Comparison of ENCODE assay signal across 8 mouse cellular contexts in genomic region chr6:147475727-147476613, GRCm38 (mm10). TPM values are rescaled to one million over a fixed set of nuclear protein-coding genes. Genes with fewer than 3 reads are reported as not detected.
DNase-seq lines count a peak whose midpoint lies in the region; ATAC-seq and TF ChIP-seq lines count a peak whose summit lies in the region.

Gene Ccdc91 (plus strand): TSS chr6:147475828.

- H3K9me3 ChIP-seq in hindbrain, postnatal 0 days (ENCODE audit: low read length), result no peaks in the 10 kb centered on the region

- H3K4me2 ChIP-seq in hindbrain, postnatal 0 days (ENCODE audit: low read depth, low read length), result peak within 1 kb of the TSS; percentile 78

- H3K27me3 ChIP-seq in hindbrain, postnatal 0 days (ENCODE audit: insufficient read depth, low read length), result no peaks in the 10 kb centered on the region

- under 1% methylated on average over 78 of the region's 78 CpGs for WGBS in hindbrain, postnatal 0 days

- peak within 1 kb of the TSS; percentile 99 for H3K27ac ChIP-seq in gastrocnemius, adult 2 months
- H3K27ac ChIP-seq in hindbrain, postnatal 0 days, result peak within 1 kb of the TSS; percentile 88
- H3K27ac ChIP-seq in left cerebral cortex, adult 2 months, result peak within 1 kb of the TSS; percentile 96

- TF ChIP-seq CTCF in gastrocnemius, adult 2 months (IDR thresholded peaks at IDR 0.05), result peak; percentile 31; the same call in 1 of the 2 replicates
- peak; percentile 23; the same call in 1 of the 2 replicates for TF ChIP-seq CTCF in hindbrain, postnatal 0 days (IDR thresholded peaks at IDR 0.05; ENCODE audit: low read depth)
- TF ChIP-seq CTCF in left cerebral cortex, adult 2 months (IDR thresholded peaks at IDR 0.05), result peak; percentile 1

- peak; percentile 95 for ATAC-seq in common myeloid progenitor, adult 5-6 weeks (replicated peaks; ENCODE audit: low read depth, poor library complexity, severe bottlenecking)
- peak; percentile 97 for ATAC-seq in hindbrain, postnatal 0 days
- peak; percentile 85 for ATAC-seq in megakaryocyte, adult 5-6 weeks (ENCODE audit: poor library complexity, severe bottlenecking)

- no peaks in the 10 kb centered on the region for H3K4me1 ChIP-seq in hindbrain, postnatal 0 days (ENCODE audit: insufficient read depth, low read length)

- H3K36me3 ChIP-seq in hindbrain, postnatal 0 days (ENCODE audit: insufficient read depth, low read length), result no peaks in the 10 kb centered on the region

- intact Hi-C loops in gastrocnemius, adult 2 months (cut with DNase I), result loop anchor here (2.0 to 10.0 kb wide), 2 partner anchors 161 to 211 kb away; partner anchors contain the start of gene Pthlh
- intact Hi-C loops in left cerebral cortex, adult 2 months (cut with DNase I), result loop anchor here (10.0 kb wide), 1 partner anchor 249 kb away; no protein-coding TSS in a partner anchor

- H3K9ac ChIP-seq in hindbrain, postnatal 0 days (replicated peaks; ENCODE audit: low read length), result peak within 1 kb of the TSS; percentile 75

- H3K4me3 ChIP-seq in gastrocnemius, adult 2 months, result peak within 1 kb of the TSS; percentile 92
- H3K4me3 ChIP-seq in hindbrain, postnatal 0 days (ENCODE audit: low read length), result peak within 1 kb of the TSS; percentile 72
- peak within 1 kb of the TSS; percentile 83 for H3K4me3 ChIP-seq in left cerebral cortex, adult 2 months

- DNase-seq in ZHBTc4 (ENCODE audit: low read depth, low spot score), result peak; percentile 97
- peak; percentile 96 for DNase-seq in gastrocnemius, adult 2 months
- DNase-seq in hindbrain, postnatal 0 days (ENCODE audit: low spot score), result peak; percentile 94
- DNase-seq in left cerebral cortex, adult 2 months (ENCODE audit: extremely low spot score in 1 of 2, low spot score in 2 of 2), result peak; percentile 87 to 90
- DNase-seq in right cerebral cortex, adult 2 months (ENCODE audit: low spot score in 2 of 2), result peak; percentile 86 to 88
- peak; percentile 93 for DNase-seq in urinary bladder, postnatal 14 days (ENCODE audit: low spot score)

RNA-seq across cellular contexts. Expression of gene Ccdc91, which starts in this region (rescaled TPM):
- total RNA-seq in common myeloid progenitor, adult 5-6 weeks (2017), result 26.0 and 33.5 TPM in 2 replicates
- 10 to 100 TPM; 72.9 to 96.0 TPM for total RNA-seq in gastrocnemius, adult 2 months (2021)
- 32.4 and 40.6 TPM in 2 replicates for total RNA-seq in hindbrain, postnatal 0 days (2014; rRNA removed)
- 38.3 and 39.3 TPM in 2 replicates for polyA plus RNA-seq in hindbrain, postnatal 0 days (2015; fragmentation: Nextera tagmentation; extraction: Ambion mirVana)
- 10 to 100 TPM; 37.6 to 38.8 TPM for total RNA-seq in left cerebral cortex, adult 2 months (2021)
- total RNA-seq in megakaryocyte, adult 5-6 weeks (2015), result 1.9 and 4.4 TPM in 2 replicates
- 19.2 and 19.5 TPM in 2 replicates for total RNA-seq in megakaryocyte, adult 5-6 weeks (2017)

Comparison
In these comparisons a context has a peak if more than half of its experiments do, and no peak if none do; other contexts are left out.
1. Peak in every context shown above with its lines: DNase-seq, ATAC-seq, H3K4me3 ChIP-seq and H3K27ac ChIP-seq.